Mouse (Mus musculus): Measurements from ENCODE around the gene Vip.

DNA sequence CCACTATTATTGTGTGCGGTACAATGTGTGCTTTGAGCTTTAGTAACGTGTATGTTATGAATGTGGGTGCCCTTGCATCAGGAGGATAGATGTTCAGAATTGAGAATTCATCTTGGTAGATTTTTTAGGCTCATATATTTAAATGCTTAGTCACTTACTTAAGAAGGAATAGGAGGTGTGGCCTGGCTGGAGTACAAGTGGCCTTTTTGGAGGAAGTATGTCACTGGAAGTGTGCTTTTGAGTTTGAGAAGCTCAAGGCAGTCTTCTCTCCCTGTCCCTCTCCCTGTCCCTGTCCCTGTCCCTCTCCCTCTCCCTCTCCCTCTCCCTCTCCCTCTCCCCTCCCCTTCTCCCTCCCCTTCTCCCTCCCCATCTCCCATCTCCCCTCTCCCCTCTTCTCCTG is 48.0 kb upstream of the Vip start:
- no peak for TF ChIP-seq CTCF (conservative IDR thresholded peaks at IDR 0.05; ENCODE audit: insufficient read depth, insufficient read length, low read depth, low read length)
- TF ChIP-seq POLR2A (IDR thresholded peaks at IDR 0.05; ENCODE audit: low read depth, low read length): no peak

All from kidney, adult 2 months (tissue).